Mouse (Mus musculus): Measurements from ENCODE around the gene Prr36. TPM values are rescaled to one million over a fixed set of nuclear protein-coding genes. Genes with fewer than 3 reads are reported as not detected.

Gene Prr36
- polyA plus RNA-seq, 1 experiment from 2014 or later: 37.1 TPM

GRCm38 (mm10) chr8:4189031-4189722 lies 28.1 kb downstream of the Prr36 start:
- ATAC-seq (ENCODE audit: low FRiP score, low read depth): no peak
- WGBS: 44% methylated on average over 3 of the region's 3 CpGs
- H3K36me3 ChIP-seq: peaks cover 58% of the 10 kb centered on the region

GRCm38 (mm10) chr8:4188605-4189004 lies 28.7 kb downstream of the Prr36 start:
- Histone ChIP-seq H3K4me3 (no peak overlapping the region), H3K36me3 (peaks cover 56% of the 10 kb centered on the region), H3K4me2 (replicated peaks) (no peak overlapping the region), H3K9me3 (no peaks in the 10 kb centered on the region), H3K4me1 (peaks cover 19% of the 10 kb centered on the region), H3K9ac (replicated peaks) (no peak overlapping the region), H3K27ac (replicated peaks) (no peak overlapping the region), H3K27me3 (no peaks in the 10 kb centered on the region)
- ATAC-seq (ENCODE audit: low FRiP score, low read depth): no peak

More at GRCm38 (mm10) chr8:4189031-4189722, 28.1 kb downstream of the Prr36 start:
- Histone ChIP-seq H3K27ac (replicated peaks) (no peak overlapping the region), H3K9ac (replicated peaks) (no peak overlapping the region), H3K27me3 (no peaks in the 10 kb centered on the region), H3K9me3 (no peaks in the 10 kb centered on the region), H3K4me1 (peaks cover 20% of the 10 kb centered on the region), H3K4me3 (no peak overlapping the region), H3K4me2 (replicated peaks) (no peak overlapping the region)

- WGBS: 100% methylated on average over 2 of the region's 2 CpGs
- Histone ChIP-seq H3K9ac (replicated peaks) (no peak overlapping the region), H3K9me3 (no peaks in the 10 kb centered on the region), H3K4me3 (no peak overlapping the region), H3K27ac (replicated peaks) (no peak overlapping the region), H3K36me3 (peaks cover 51% of the 10 kb centered on the region), H3K4me1 (no peaks in the 10 kb centered on the region), H3K4me2 (replicated peaks) (no peak overlapping the region), H3K27me3 (no peaks in the 10 kb centered on the region)
- no peak for ATAC-seq (ENCODE audit: low FRiP score, low read depth)
Observed at GRCm38 (mm10) chr8:4186151-4186550, 31.1 kb downstream of the Prr36 start.

- H3K4me1 ChIP-seq: no peaks in the 10 kb centered on the region
- no peak overlapping the region for H3K27ac ChIP-seq (replicated peaks)
- no peaks in the 10 kb centered on the region for H3K27me3 ChIP-seq
- WGBS: 85% methylated on average over 8 of the region's 8 CpGs
- ATAC-seq (ENCODE audit: low FRiP score, low read depth): no peak
- H3K4me3 ChIP-seq: no peak overlapping the region
- peaks cover 49% of the 10 kb centered on the region for H3K36me3 ChIP-seq
- no peak overlapping the region for H3K9ac ChIP-seq (replicated peaks)
- H3K4me2 ChIP-seq (replicated peaks): no peak overlapping the region
- no peaks in the 10 kb centered on the region for H3K9me3 ChIP-seq
Observed at GRCm38 (mm10) chr8:4183409-4183808, 33.9 kb downstream of the Prr36 start.

DNA sequence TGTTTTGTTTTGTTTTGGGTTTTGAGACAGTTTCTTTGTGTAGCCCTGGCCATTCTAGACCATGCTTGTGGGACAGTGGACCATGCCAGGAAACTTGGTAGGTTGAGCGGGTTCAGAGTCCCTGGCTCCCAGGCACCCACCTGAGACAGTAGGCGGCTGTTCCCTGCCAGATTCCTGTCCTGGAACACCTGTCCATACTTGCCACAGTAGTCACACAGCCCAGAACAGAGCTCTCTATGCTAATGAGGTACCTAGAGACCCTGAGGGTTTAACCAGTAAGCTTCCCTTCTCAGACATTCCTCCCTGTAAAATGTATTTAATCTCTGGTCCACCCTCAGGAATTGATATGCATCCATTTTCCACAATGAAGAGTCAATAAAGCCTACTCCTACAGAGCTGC lies 43.2 kb downstream of the Prr36 start:
- Histone ChIP-seq H3K9ac (replicated peaks) (no peak overlapping the region), H3K4me2 (replicated peaks) (no peak overlapping the region), H3K27me3 (no peaks in the 10 kb centered on the region), H3K4me3 (no peak overlapping the region), H3K36me3 (0 out of 2 replicates have a peak, but pooled peaks cover 8% of the 10 kb centered on the region), H3K9me3 (no peaks in the 10 kb centered on the region), H3K27ac (replicated peaks) (no peak overlapping the region), H3K4me1 (peaks cover 8% of the 10 kb centered on the region)
- ATAC-seq (ENCODE audit: low FRiP score, low read depth): no peak
- WGBS: 76% methylated on average over 2 of the region's 2 CpGs

DNA sequence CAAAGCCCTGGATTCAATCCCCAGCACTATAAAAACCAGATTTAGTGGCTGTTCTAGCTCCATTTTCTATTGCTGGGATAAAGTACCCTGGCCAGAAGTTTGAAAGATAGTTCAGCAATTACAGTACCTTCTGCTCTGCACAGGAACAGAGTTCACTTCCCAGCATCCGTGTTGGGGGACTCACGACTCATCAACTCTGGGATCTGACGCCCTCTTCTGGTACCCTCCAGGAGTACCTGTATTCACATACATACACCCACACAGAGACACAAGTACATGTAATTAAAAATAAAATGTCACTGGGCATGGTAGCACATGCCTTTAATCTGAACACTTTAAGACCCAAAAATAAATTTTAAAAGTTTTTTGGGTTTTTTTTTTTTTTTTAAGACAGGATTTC lies 44.8 kb downstream of the Prr36 start:
- 72% methylated on average over 3 of the region's 3 CpGs for WGBS
- no peak for ATAC-seq (ENCODE audit: low FRiP score, low read depth)
- Histone ChIP-seq H3K9ac (replicated peaks) (no peak overlapping the region), H3K4me1 (peaks cover 16% of the 10 kb centered on the region), H3K4me3 (no peak overlapping the region), H3K27me3 (no peaks in the 10 kb centered on the region), H3K4me2 (replicated peaks) (no peak overlapping the region), H3K36me3 (0 out of 2 replicates have a peak, but pooled peaks cover 5% of the 10 kb centered on the region), H3K9me3 (no peaks in the 10 kb centered on the region), H3K27ac (replicated peaks) (no peak overlapping the region)

DNA sequence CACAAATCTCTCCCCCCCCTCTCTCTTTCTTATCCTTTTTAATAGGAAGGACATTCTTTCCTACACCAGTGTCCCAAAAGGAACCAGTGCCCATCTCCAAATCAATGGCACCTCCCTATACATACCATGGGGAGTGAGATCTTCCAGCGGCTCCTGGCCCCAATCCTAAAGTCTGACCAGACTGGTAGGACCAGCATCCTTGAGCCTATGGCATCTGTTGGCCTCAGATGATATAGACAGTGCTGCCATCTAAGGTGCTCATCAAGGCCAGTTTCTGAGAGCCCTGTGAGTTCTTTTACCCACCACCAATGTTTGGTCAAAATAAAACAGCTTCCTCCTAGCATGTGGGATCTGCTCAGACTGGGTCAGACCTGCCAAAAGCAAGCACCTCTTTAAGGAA lies 49.3 kb downstream of the Prr36 start:
- WGBS: 88% methylated on average over 1 of the region's 1 CpGs
- H3K4me2 ChIP-seq (replicated peaks): peak overlapping the region; percentile 74

GRCm38 (mm10) chr8:4166881-4167525 lies 50.3 kb downstream of the Prr36 start:
- WGBS: 5% methylated on average over 10 of the region's 10 CpGs
- ATAC-seq (ENCODE audit: low FRiP score, low read depth): no peak; the same call in 1 of the 2 replicates
- H3K4me2 ChIP-seq (replicated peaks): peak overlapping the region; percentile 74

More for the DNA sequence above, 49.3 kb downstream of the Prr36 start:
- peak overlapping the region; percentile 85; the same call in 1 of the 2 replicates for H3K4me3 ChIP-seq
- H3K9me3 ChIP-seq: no peaks in the 10 kb centered on the region
- H3K9ac ChIP-seq (replicated peaks): no peak overlapping the region
- H3K4me1 ChIP-seq: peaks cover 25% of the 10 kb centered on the region
- H3K36me3 ChIP-seq: no peaks in the 10 kb centered on the region
- no peak overlapping the region for H3K27ac ChIP-seq (replicated peaks)
- ATAC-seq (ENCODE audit: low FRiP score, low read depth): no peak
- no peaks in the 10 kb centered on the region for H3K27me3 ChIP-seq

GRCm38 (mm10) chr8:4165852-4166751 lies 51.2 kb downstream of the Prr36 start, which contains the start of gene Evi5l:
TSS of gene Evi5l (plus strand) at chr8:4166567.
- peak within 1 kb of the TSS; percentile 74 for H3K4me2 ChIP-seq (replicated peaks)
- peak within 1 kb of the TSS; percentile 85 for H3K4me3 ChIP-seq
- no peaks in the 10 kb centered on the region for H3K36me3 ChIP-seq
- no peaks in the 10 kb centered on the region for H3K27me3 ChIP-seq
- H3K4me1 ChIP-seq: peaks cover 25% of the 10 kb centered on the region
- ATAC-seq (ENCODE audit: low FRiP score, low read depth): peak; percentile 98
- no peaks in the 10 kb centered on the region for H3K9me3 ChIP-seq
- under 1% methylated on average over 51 of the region's 51 CpGs for WGBS
- H3K27ac ChIP-seq (replicated peaks): peak within 1 kb of the TSS; percentile 77
- peak within 1 kb of the TSS; percentile 83 for H3K9ac ChIP-seq (replicated peaks)

More at GRCm38 (mm10) chr8:4166881-4167525, 50.3 kb downstream of the Prr36 start:
- H3K4me3 ChIP-seq: peak overlapping the region; percentile 85
- peak overlapping the region; percentile 77 for H3K27ac ChIP-seq (replicated peaks)
- peaks cover 25% of the 10 kb centered on the region for H3K4me1 ChIP-seq
- H3K27me3 ChIP-seq: no peaks in the 10 kb centered on the region
- peak overlapping the region; percentile 83 for H3K9ac ChIP-seq (replicated peaks)
- no peaks in the 10 kb centered on the region for H3K36me3 ChIP-seq
- no peaks in the 10 kb centered on the region for H3K9me3 ChIP-seq

DNA sequence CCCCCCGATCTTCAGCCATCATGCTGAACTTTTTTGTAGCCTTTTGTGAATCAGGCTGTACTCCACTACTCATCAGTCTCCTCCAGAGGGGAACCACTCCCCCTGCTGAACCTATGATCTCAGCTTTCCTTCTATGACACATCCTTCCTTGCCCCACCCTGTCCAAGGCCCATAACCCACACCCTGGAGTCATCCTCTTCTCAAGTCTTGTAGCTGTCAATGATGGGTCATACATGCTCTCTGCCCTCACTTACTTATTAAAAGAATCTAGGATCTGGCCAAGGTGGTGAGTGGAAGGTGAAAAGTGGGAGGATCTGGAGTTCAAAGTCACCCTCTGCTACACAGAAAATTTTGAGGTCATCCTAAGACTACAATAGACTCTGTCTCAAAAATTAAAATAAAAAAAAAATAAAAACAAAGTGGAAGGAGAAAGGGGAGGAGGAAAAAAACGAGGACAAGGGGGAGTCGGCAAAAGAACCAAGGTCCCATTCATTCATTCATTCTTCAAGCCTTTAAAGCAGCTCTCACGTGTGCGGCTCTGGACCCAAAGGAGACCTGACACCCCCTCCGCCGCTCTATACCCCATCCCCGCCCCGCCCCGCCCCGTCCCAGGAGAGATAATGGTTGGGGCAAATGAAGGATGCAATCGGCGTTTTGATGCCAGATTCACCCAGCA lies 51.9 kb downstream of the Prr36 start:
- Histone ChIP-seq H3K9me3 (no peaks in the 10 kb centered on the region), H3K27ac (replicated peaks) (peak overlapping the region; percentile 77), H3K27me3 (no peaks in the 10 kb centered on the region), H3K36me3 (no peaks in the 10 kb centered on the region), H3K4me3 (peak overlapping the region; percentile 85), H3K9ac (replicated peaks) (peak overlapping the region; percentile 63), H3K4me2 (replicated peaks) (peak overlapping the region; percentile 57), H3K4me1 (peaks cover 25% of the 10 kb centered on the region)
- no peak for ATAC-seq (ENCODE audit: low FRiP score, low read depth)
- WGBS: 8% methylated on average over 13 of the region's 13 CpGs

DNA sequence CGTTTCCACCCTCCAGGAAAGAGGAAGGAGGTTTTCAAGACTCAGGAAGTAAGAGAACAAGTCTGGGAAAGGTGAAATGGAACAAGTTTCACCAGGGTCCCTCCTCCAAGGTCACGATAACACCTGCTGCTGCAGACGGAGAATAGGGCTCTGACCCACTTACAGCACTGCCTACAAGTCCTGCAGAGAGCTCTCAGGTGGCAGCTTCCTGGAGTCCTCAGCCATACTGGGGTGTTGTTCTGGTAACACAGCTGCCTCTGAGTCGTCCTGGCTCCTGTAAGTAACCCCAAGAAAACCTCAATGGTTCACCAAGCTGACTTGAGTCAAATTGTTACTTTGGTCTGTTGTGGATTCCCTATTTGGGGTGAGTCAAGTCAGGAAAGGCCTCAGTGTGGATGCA lies 54.5 kb downstream of the Prr36 start:
- H3K4me2 ChIP-seq (replicated peaks): no peak overlapping the region
- WGBS: 57% methylated on average over 4 of the region's 4 CpGs

More for the DNA sequence above, 54.5 kb downstream of the Prr36 start:
- H3K27ac ChIP-seq (replicated peaks): no peak overlapping the region
- no peaks in the 10 kb centered on the region for H3K9me3 ChIP-seq
- no peak for ATAC-seq (ENCODE audit: low FRiP score, low read depth)
- no peak overlapping the region for H3K9ac ChIP-seq (replicated peaks)
- no peaks in the 10 kb centered on the region for H3K27me3 ChIP-seq
- no peak overlapping the region for H3K4me3 ChIP-seq
- H3K4me1 ChIP-seq: peaks cover 12% of the 10 kb centered on the region
- no peaks in the 10 kb centered on the region for H3K36me3 ChIP-seq
